Mouse (Mus musculus) spleen, postnatal 4 days (tissue): ENCODE measurements around the gene Tpsb2.

Source experiments
- DNase-seq, 2 experiments: peaks; one replicate each; pipeline ENCODE4 v3.0.0; 2022; ENCODE audit warnings: low spot score in 2 of 2

Gene Tpsb2

DNA sequence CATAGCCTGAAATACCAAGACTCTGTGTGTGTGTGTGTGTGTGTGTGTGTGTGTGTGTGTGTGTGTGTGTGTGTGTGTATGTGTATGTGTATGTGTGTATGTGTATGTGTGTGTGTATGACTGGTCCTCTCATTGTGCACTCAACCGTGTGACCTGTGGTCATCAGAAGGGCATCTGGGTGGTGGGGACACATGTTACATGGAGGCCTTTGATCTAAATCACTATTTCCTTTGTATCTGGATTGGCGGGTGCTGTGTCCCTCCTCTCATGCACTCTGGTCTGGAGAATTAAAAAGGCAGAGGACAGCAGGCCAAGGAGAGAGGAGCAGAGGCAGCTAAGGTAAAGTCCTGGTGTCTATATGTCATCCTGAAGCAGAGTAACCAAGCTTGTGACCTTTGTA lies at the start of gene Tpsb2:
TSS of gene Tpsb2 (plus strand) at position 301 of the 400 bp plus-strand sequence.
- DNase-seq: no peak

DNA sequence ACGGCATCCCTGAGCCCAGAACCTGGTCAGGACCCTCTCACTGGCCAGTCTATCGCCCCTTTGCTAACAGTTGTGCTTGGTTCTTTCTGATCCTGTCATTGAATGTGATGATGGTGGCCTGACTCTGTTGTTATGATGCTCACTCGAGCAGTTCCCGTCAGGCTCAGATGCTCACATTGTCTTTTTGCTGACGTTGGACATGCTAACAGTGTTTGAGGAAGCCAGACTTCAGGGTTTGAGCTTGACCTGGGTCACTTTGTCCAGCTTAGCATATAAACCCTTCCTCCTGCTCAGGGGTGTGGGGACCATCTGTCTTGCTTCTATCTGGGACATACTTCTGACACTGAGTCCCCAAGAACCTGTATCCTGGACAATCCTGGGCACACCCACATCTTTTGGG lies 47.8 kb upstream of the Tpsb2 start, which contains the start of gene Prss29:
TSS of gene Prss29 (plus strand) at position 301 of the 400 bp plus-strand sequence.
- DNase-seq: no peak

DNA sequence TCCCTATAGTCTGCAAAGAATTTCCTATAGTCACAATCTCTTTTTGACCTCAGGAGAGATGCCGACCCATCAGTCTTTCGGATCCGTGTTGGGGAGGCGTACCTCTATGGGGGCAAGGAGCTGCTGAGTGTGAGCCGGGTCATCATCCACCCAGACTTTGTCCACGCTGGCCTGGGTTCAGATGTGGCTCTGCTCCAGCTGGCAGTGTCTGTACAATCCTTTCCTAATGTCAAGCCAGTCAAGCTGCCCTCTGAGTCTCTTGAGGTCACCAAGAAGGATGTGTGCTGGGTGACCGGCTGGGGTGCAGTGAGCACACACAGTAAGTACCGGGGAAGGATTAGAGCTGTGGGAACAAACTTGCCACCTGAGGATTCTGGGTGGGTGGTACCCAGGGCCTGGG lies 45.3 kb upstream of the Tpsb2 start:
- no peak for DNase-seq

DNA sequence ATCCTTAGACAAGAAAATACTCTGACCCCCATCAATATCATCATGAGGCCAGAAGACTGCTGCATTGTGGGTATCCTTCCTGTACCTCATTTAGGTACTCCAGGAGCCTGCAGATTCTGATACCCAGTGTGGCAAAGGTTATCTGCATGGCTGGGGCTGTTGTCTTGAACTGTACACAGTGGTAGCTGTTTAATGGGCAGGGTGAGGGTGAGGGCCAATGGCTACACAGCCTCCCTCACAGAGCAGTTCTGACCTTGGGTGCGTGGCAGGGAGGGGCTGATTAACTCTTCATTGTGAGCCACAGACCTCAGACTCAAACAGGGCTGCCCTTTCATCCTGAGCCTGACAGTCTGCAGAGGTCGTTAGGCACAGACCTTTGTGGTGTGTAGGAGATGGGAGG lies 43.2 kb upstream of the Tpsb2 start:
- DNase-seq: no peak

DNA sequence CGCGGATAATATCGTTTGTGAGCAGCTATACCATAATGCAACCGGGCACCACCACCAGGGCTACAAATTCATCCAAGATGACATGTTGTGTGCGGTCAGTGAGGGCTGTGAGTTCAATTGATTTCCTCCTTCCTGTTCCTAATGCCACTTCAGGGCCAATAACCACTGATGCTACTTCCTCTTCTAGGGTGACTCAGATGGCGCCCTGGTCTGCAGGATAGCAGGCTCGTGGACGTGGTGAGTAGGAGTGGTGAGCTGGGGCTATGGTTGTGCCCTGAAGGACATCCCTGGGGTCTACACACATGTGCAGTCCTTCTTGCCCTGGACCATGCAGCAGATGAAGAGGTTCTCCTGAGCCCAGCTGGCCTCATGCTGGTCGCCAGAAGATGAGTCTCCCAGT lies 33.8 kb upstream of the Tpsb2 start:
- no peak for DNase-seq

DNA sequence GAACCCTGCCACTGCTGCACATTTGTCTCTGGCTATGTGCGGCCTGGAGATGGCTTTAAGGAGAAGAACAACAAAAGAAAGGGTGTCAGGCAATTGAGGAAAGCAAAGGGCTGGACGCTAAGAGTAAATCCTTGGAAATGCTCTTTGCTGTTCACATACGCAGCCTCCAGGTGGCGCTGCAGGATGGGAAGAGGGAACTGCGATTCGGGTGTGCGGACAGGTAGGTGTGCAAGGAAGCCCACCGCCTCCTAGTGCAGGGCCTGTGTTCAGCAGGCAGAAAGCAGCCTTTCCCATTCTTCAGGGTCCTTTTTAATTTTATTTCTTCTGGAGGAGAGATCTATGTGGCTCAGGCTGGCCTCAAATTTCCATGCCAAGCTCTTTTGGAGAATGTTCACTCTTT lies 32.2 kb upstream of the Tpsb2 start:
- DNase-seq: peak; percentile 37 to 81

DNA sequence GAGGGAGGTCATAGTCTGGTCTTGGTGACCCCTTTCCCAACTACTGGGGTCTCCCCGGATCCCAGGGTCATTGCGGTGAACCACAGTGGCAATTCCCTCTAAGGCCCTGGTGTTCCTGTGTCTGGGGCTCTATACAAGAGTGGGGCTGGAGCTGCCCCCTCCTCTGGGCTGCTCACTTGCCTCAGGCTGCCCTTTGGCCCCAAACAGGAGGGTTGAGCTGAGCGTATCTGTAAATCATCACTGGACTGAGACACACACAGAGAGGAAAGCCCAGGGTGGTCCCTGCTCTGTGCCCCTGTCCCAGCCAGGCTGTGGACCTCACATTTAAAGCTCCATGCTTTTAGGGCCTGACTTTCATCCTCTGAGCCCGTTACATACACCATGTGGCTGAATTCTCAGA lies 27.9 kb upstream of the Tpsb2 start:
- DNase-seq: no peak

DNA sequence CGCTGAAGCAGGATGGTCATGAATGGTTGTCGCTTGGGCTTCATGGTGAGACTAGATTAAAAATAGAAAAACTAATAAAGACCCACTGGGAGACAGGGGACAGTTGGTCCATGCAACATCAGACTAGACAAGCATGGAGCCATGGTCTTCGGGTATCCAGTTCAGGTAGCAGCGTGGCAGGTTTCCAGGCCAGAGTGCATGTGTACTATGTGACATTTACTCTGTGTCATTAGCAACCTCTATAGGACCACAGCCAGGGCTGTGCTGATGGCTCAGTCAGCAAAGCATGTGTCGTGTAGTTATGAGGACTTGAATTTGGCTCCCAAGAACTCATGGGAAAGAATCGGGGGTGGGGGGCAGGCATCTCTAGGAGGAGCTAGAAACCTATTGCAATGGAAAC lies 26.1 kb upstream of the Tpsb2 start:
- no peak for DNase-seq

DNA sequence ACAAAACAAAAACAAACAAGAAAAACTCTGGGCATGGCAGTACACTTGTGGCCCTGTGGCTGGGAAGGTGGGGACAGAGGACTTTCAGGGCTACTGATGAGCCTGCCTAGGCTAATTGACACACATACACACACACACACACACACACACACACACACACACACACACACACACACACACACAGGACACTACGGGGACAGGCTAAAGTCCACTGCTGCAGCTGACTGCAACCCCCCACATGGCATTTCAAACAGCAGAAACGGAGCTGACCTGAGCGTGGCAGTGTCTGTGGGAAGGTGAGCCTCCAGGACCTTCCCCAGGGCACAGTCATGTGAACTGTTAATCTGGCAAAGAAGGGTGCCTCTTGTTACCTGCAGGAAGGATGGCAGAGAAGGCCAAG lies 24.6 kb upstream of the Tpsb2 start:
- DNase-seq: no peak

DNA sequence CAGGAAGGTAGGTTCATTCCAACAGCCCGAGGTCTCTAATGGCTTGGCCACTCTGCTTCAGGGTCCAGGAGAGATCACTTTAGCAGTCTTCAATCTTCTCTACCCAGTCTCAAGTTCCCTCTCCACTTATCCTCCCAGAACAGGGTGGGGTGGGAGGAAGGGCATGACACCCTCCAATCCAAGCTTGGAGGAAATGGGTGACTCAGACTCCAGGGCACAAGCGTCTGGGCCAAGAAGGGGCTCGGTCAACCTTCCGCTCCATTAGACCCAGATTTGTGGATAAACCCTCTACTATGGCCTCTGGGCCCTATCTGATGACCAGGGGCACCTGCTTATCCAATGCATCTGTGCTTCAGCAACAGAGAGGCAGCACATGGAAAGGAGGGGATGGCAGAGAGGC lies 20.6 kb upstream of the Tpsb2 start, which contains the start of gene Tpsab1:
TSS of gene Tpsab1 (minus strand) at position 101 of the 400 bp plus-strand sequence.
- DNase-seq: no peak

DNA sequence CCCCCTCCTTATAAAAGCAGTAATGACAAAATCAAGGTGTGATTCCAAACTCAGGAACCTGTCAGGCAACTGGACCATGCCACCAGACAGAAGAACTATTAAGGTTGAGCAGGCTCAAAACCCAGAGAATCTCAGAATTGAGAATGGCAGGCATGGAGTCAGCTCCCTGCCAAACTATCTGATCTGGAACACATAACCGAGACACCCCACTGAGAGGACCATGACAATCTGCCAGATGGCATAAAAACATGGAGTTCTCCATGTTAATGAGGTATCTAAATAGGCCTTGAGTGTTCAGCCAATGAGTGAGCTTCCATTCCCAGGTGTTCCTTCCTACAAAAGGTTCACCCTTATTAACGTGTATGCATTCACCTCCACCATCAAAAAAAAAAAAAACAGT lies 4.8 kb upstream of the Tpsb2 start:
- no peak for DNase-seq

DNA sequence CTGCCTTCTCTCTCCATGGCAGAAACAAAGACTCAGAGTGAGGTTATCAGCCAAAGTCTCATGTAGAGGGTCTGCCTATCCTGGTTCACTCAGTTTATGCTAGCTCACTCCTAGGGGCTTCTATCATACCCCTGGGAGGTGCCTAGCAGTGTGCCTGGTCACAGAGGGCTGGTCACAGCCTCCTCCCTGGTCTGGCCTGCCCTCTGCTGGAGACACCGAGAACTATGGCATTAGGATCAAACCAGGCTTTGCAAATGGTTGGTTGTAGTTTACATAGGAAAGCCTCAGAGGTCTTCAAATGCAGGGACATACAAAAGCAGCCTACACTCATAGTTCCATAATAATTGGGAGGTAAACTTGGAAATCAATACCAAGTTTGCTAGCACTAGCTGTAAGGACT lies 2.4 kb upstream of the Tpsb2 start:
- DNase-seq: no peak

DNA sequence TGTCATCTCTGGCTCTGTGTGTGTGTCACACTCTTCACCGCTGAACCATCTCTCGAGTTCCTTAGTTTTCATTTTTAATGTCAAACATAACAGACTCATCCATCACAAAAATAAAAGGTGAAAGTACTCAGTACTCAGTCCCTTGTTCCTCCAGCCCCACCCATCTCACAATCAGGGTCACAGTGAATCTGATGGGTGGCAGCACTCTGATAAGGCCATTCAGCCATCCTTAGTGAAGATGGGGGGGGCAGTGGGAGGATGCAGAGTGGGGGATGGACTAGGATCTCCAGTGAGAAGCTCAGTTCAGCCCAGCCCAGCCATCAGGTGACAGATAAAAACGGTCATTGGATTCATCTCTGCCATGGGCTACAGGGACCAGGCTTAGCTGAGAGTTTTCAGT lies 2.9 kb downstream of the Tpsb2 start, which contains the start of gene Tpsg1:
TSS of gene Tpsg1 (plus strand) at position 301 of the 400 bp plus-strand sequence.
- no peak for DNase-seq

DNA sequence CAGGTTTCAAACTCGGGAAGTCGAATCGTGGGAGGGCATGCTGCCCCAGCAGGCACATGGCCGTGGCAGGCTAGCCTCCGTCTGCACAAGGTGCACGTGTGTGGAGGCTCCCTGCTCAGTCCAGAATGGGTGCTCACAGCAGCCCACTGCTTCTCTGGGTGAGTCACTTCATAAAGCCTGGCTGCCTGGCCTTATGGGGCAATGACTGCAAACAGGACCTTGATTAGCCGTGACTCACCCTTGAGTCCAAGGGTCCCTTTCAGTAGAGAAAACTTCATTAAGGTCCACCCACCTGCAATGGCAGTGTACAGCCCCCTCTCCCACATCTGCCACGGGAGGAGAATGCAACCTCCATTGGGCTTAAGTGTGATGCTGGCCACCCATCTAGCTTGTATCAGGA lies 6.4 kb downstream of the Tpsb2 start:
- no peak for DNase-seq

DNA sequence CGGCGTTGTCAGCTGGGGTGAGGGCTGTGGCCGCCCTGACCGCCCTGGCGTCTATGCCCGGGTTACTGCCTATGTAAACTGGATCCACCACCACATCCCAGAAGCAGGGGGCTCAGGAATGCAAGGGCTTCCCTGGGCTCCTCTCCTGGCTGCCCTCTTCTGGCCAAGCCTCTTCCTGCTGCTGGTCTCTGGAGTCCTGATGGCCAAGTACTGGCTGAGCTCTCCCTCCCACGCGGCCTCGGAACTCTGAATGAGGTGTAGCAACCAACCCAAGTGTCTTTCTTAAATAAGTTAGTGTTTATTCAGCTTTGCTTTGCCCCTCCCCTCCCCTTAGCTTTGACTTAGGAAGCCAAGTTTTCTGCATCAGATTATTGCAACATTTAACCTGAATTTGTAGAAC lies 7.9 kb downstream of the Tpsb2 start:
- DNase-seq: no peak

DNA sequence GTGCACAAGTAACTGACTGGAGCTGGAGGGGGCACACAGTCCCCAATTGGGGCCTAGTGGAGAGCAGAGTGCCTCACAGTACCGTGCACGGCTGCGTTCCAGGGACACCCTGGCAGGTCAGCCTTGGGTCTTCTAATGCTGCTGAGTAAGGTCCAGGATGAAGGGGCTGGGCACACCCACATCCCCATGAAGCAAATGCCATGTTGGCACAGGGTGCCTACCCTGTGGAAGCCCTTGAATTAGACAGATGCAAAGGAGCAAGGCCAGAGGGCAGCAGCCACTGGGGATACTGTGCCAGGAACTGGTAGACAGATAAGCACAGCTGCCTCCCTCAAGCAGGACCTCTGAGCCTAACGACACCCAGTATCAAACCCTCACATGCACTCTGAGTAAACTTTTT lies 28.4 kb downstream of the Tpsb2 start:
- DNase-seq: no peak

DNA sequence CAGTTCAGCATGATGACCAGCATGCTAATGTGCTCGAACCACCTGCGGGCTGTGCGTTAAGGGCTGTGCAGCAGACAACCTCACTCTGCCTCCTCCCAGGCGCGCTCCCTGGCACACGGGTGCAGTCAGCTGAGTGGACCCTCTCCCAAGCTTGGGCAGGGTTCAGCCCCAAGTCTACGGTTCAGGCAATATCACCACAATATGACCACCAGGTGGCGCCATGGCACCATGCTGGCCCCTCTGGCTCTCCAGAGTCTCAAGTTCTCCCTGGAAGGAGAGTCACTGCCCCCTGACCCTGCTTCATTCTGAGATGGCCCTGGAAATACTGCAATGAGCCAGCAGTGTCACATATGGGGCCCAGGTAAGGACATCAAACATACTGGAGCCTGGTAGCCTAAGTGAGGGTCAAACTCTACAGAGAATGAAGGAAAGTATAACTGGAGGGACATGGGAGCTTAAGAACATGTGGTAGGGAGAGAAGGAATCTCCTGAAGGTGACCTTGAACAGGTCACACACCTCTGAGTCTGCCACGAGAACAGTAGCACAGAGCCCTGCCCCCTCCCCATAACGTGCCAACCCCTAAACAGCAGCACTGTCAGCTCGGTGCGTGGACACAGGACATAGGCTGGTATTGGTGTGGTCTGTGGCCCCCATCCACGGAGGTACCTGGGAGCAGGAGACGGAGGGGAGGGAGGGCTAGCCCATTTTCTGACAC lies 31.9 kb downstream of the Tpsb2 start:
- peak; percentile 61 to 89 for DNase-seq

DNA sequence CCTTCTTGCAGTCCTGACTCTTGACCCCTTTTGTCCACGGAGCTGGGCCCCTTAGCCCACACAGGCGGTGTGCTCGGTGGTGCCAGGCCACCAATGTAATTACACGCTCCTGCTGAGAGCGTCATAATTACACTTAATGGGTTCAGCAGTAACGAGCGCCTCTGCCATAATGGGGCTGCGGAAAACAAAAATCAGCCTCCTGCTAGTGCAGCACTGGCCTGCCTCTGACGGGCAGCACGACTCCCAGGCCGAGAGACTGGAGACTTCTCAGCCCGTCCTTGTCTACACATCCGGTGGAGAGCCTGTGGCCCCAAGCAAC lies 32.4 kb downstream of the Tpsb2 start:
- no peak for DNase-seq

DNA sequence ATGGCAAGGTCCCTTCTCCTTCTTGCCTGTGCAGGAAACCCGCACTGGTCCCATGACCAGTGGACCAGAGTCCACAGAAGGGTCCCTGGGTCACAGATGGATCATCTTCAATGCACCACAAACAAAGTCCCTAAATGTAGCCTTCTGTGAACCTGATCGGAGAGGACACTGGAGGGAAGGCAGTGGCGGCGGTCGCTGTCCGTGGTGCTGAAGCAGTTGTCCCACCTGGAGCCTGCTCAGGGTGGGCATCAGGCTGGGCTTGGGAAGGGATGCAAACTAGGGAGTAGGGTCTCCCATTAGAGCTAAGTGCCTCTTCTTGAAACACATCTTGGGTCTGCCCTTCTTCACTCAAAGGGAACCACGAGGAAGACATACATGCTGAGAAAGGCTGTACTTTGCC lies 34.3 kb downstream of the Tpsb2 start:
- DNase-seq: peak in 1 of 2 experiments; percentile 74

DNA sequence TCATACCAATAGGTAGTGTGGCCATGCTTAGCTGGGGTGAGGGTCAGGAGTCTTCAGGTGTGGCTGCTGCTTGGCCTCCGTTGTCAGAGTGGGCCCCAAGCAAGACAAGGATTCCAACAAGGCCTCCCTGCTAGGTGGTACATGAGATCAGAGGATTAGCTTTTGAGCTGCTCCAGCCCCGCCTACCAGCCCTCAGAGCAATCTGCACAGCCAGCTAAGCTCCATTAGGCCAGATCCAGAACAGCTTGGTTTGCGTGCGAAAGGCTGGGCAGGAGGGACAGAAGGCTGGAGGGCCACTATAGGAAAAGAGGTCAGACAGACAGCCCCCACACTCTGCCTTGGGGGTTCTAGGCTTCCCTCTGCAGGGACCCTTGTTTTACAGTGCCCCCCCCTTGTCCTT lies 35.4 kb downstream of the Tpsb2 start:
- DNase-seq: no peak

DNA sequence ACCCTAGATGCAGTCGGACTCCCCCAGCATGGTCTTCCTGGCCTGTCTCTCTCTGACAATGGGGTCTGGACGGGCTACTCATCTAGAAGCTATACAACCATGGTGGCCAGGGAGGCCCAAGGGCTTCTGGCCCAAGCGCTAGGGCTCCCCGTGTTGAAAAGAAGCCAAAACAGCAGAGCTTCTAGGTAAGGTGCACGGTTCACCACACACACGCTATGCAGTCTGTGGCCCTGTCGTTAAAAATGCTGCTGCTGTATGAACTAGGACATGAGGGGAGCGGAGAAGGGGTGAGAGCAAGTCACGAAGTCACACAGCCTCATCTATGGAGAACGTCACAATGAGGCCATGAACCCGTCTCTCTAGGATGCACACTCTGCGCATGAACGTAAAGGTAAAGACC lies 36.1 kb downstream of the Tpsb2 start:
- DNase-seq: no peak

DNA sequence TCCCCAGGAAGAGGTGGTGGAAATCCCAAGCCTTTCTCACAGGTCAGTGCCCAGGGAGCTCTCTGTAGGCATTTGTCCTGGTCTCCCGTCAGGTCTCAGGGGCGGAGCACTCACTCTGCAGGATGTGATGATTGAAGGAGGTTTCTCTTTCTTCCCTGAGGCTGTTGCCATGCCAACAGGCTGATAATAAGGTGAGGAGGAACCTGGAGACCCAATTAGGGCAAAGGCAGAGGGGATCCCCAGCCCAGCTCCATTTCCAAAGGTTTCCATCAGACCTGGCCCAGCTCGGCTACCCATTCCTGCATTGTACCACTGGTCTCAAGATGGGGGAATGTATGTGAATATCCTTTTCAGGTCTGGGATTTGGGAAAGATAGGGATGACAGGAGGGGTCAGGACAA lies 38.1 kb downstream of the Tpsb2 start:
- DNase-seq: no peak

DNA sequence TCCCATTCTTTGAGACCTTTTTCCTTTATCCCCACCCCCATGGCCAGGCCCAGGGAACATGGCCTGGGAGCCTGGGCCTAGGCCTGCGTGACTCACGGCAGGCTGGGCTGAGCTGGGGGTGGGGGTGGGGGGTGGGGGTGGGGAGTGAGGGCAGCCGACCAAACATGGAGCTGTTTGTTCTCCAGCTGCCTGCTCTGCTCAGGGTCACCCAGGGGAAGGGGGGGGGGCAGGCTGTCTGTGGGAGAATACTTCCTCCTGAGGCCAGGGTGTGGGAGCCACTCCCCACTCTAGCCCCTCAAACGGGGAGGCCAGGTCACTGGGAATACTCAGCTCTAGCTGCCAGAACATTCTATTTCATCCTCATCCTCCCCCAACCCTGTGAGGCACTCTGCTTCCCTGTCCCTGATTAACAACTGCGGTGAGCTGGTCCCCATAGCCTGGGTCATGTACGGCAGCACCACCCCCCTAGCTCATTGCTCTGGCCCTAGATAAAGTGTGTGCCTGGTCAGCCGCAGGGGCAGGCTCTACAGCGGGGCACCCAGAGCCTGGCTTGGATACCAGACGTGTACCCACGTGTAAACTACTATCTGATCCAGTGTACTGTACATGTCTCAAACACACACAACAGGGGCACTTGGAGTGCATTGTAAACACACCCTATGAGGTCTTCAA lies 39.3 kb downstream of the Tpsb2 start:
- no peak for DNase-seq

DNA sequence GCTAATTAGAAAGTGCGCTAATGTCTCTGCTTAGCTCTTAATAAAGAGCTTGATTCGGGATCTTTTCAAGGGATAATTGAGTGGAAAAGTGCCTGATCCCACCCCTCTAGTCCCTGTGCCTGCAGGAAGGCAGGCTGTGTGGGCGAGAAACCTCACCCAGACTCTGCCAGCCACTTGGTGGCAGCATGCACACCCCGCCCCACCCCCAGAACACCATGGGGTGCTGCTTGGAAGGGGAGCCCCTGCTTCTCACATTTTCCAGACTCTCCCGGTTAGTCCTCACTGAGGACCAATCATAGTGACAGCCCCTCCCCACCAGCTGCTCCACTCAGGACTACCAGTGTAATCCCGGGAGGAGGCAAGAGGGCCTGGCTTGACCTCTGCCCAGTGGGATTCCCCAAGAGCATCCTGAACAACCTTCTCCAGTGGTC lies 39.9 kb downstream of the Tpsb2 start:
- DNase-seq: no peak
